Mouse (Mus musculus) embryonic fibroblast, embryonic 13.5 days (primary cell): ENCODE data around the gene Gm20924. TPM values are rescaled to one million over a fixed set of nuclear protein-coding genes. Genes with fewer than 3 reads are reported as not detected.
"Not testable (repeated sequence)": the region's sequence is repeated elsewhere in the genome, so short reads cannot be mapped to it uniquely, and the experiment has no call there.

Experiments used
- H3K27ac ChIP-seq: 2 replicates; pipeline ENCODE4 v1.5.1; 2012; ENCODE audit warnings: low read length, control low read depth, inconsistent platforms; ENCODE audit not compliant: insufficient read depth
- H3K4me1 ChIP-seq: 2 replicates; pipeline ENCODE4 v1.6.1; 2011; ENCODE audit warnings: low read length; ENCODE audit not compliant: control insufficient read depth, insufficient read depth
- H3K4me3 ChIP-seq: 2 replicates; pipeline ENCODE4 v1.5.1; 2011; ENCODE audit warnings: mild to moderate bottlenecking, control low read depth, low read length; ENCODE audit not compliant: insufficient read depth
- polyA plus RNA-seq: library from polyadenylated mRNA; stranded (reverse); fragments of >200 nt; gene quantifications from 2 replicates; pipeline ENCODE4 v1.2.4, GENCODE M21; 2011; ENCODE audit warnings: low read depth; ENCODE audit not compliant: missing spikeins, insufficient read length

Gm20924 gene
- polyA plus RNA-seq, result not detected in 2 replicates

DNA sequence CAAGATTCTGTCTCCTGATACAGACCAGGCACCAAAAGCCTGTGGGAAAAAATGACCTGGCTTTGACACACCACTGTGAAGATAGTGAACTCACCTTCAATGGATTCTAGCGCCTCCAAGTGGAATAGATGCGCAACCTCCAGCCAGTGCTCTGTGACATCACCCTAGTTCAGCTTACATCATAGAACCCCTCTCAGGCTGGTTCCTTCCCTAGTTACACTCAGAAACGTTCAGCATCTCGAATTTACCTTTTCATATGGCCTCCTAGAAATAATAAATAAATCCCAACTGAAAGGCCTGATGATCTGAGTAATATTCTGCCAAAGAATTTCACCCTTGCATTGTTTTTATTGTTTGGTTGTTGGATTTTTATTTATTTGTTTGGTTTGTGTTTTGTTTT, at the start of gene Gm20924:
TSS of gene Gm20924 (minus strand) at position 101 of the 400 bp plus-strand sequence.
- not testable (repeated sequence) for H3K27ac ChIP-seq, H3K4me3 ChIP-seq, H3K4me1 ChIP-seq

Other genes with a start within 250 kb of the Gm20924 start
- not detected in 2 replicates for gene Gm20736, start 170.2 kb upstream of the Gm20924 start, polyA plus RNA-seq